Comparison of ENCODE assay signal across 24 mouse cellular contexts in the genomic region with DNA sequence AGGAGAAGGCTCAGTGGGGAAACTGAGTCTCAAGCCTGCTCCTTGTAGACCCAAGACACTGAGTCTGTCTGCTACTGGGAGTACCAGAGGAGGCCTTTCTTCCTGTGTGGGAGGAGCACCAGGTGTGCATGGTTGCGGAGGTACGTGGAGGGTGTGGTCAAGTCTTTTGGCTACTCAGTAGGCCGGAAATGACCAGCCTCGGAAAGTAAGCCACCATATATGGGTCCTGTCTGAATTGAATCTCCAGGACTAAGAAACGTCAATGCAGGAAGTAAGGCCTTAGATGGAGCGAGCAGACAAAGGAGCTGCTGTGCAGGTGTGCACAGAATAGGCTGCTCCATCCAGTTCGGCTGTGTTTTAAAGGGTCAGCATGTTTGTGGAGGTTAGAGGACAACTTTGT. TPM values are rescaled to one million over a fixed set of nuclear protein-coding genes. Genes with fewer than 3 reads are reported as not detected.
DNase-seq lines count a peak whose midpoint lies in the region; ATAC-seq and TF ChIP-seq lines count a peak whose summit lies in the region.
"Had no signal": no experiment of that assay in that cellular context is flagged by ENCODE, and none has a peak within 500 bp of the region (broad histone marks: within the 10 kb centered on the region; RNA-seq: fewer than 3 reads in every experiment).

No protein-coding gene starts in this region.

- H3K4me3 ChIP-seq in kidney, embryonic 16.5 days (ENCODE audit: low read length), result no peak overlapping the region
- no peak overlapping the region for H3K4me3 ChIP-seq in lung, embryonic 16.5 days (ENCODE audit: low read length)
- no peak overlapping the region for H3K4me3 ChIP-seq in lung, adult 2 months (replicated peaks; ENCODE audit: extremely low read depth, low read depth, low read length)
- H3K4me3 ChIP-seq in intestine, embryonic 16.5 days (ENCODE audit: low read length), result no peak overlapping the region
- H3K4me3 ChIP-seq in midbrain, embryonic 15.5 days, result no peak overlapping the region
- H3K4me3 ChIP-seq: forebrain, embryonic 13.5 days; left cerebral cortex, adult 2 months; liver, embryonic 12.5 days; neural tube, embryonic 12.5 days had no signal

- no peak for DNase-seq in kidney, adult 18-20 months
- no peak for DNase-seq in lung, adult 2 months
- DNase-seq in urinary bladder, adult 2 months (ENCODE audit: low spot score), result no peak
- DNase-seq: adrenal gland, adult 2 months; adrenal gland, postnatal 36 days; cerebellum, adult 18-20 months; cerebellum, postnatal 25 days; gastrocnemius, postnatal 10 days; heart, postnatal 14 days; liver, postnatal 0 days; midbrain, embryonic 14.5 days; right cerebral cortex, adult 18-20 months; right cerebral cortex, postnatal 4 days had no signal

- peak overlapping the region; percentile 11; the same call in 1 of the 2 replicates for H3K27ac ChIP-seq in kidney, embryonic 16.5 days (ENCODE audit: low read length)
- peak overlapping the region; percentile 29 for H3K27ac ChIP-seq in lung, embryonic 16.5 days (ENCODE audit: low read length)
- H3K27ac ChIP-seq in intestine, embryonic 16.5 days (ENCODE audit: low read length), result peak overlapping the region; percentile 30; the same call in 1 of the 2 replicates
- no peak overlapping the region for H3K27ac ChIP-seq in midbrain, embryonic 15.5 days
- H3K27ac ChIP-seq: forebrain, embryonic 13.5 days; left cerebral cortex, adult 2 months; liver, embryonic 12.5 days; neural tube, embryonic 12.5 days had no signal

- no peak overlapping the region for H3K9ac ChIP-seq in kidney, embryonic 16.5 days (replicated peaks; ENCODE audit: low read length)
- H3K9ac ChIP-seq in lung, embryonic 16.5 days (ENCODE audit: low read length), result no peak overlapping the region
- H3K9ac ChIP-seq in intestine, embryonic 16.5 days (ENCODE audit: low read depth, low read length), result no peak overlapping the region
- H3K9ac ChIP-seq in midbrain, embryonic 15.5 days, result no peak overlapping the region
- H3K9ac ChIP-seq: forebrain, embryonic 13.5 days; liver, embryonic 12.5 days; liver, postnatal 0 days; neural tube, embryonic 12.5 days had no signal

- H3K27me3 ChIP-seq in kidney, embryonic 16.5 days (ENCODE audit: insufficient read depth, low read length), result no peaks in the 10 kb centered on the region
- no peaks in the 10 kb centered on the region for H3K27me3 ChIP-seq in lung, embryonic 16.5 days (ENCODE audit: control insufficient read depth, insufficient read depth, low read depth, low read length)
- H3K27me3 ChIP-seq in intestine, embryonic 16.5 days (replicated peaks; ENCODE audit: control insufficient read depth, insufficient read depth, low read length), result no peaks in the 10 kb centered on the region
- no peaks in the 10 kb centered on the region for H3K27me3 ChIP-seq in midbrain, embryonic 15.5 days (replicated peaks)
- H3K27me3 ChIP-seq: forebrain, embryonic 13.5 days; neural tube, embryonic 12.5 days had no signal

- peaks cover 55% of the 10 kb centered on the region for H3K4me1 ChIP-seq in kidney, embryonic 16.5 days (ENCODE audit: insufficient read depth, low read length)
- H3K4me1 ChIP-seq in lung, embryonic 16.5 days (replicated peaks; ENCODE audit: control insufficient read depth, insufficient read depth, low read length), result peaks cover 48% of the 10 kb centered on the region
- H3K4me1 ChIP-seq in lung, adult 2 months (ENCODE audit: control insufficient read depth, insufficient read depth, low read length), result peaks cover 14% of the 10 kb centered on the region
- H3K4me1 ChIP-seq in intestine, embryonic 16.5 days (ENCODE audit: control insufficient read depth, insufficient read depth, low read length), result peaks cover 48% of the 10 kb centered on the region
- H3K4me1 ChIP-seq in midbrain, embryonic 15.5 days, result peaks cover 8% of the 10 kb centered on the region

- no peak for TF ChIP-seq POLR2A in lung, adult 2 months (IDR thresholded peaks at IDR 0.05; ENCODE audit: borderline replicate concordance, extremely low read depth, low read depth, low read length)

- H3K36me3 ChIP-seq in kidney, embryonic 16.5 days (ENCODE audit: insufficient read depth, low read length), result no peaks in the 10 kb centered on the region
- no peaks in the 10 kb centered on the region for H3K36me3 ChIP-seq in lung, embryonic 16.5 days (ENCODE audit: control insufficient read depth, insufficient read depth, low read length)
- no peaks in the 10 kb centered on the region for H3K36me3 ChIP-seq in intestine, embryonic 16.5 days (ENCODE audit: control insufficient read depth, insufficient read depth, low read length)
- no peaks in the 10 kb centered on the region for H3K36me3 ChIP-seq in midbrain, embryonic 15.5 days (replicated peaks)
- H3K36me3 ChIP-seq: liver, embryonic 12.5 days; neural tube, embryonic 12.5 days had no signal

- no peak overlapping the region for H3K4me2 ChIP-seq in kidney, embryonic 16.5 days (replicated peaks; ENCODE audit: low read depth, low read length)
- no peak overlapping the region for H3K4me2 ChIP-seq in lung, embryonic 16.5 days (ENCODE audit: low read depth, low read length)
- peak overlapping the region; percentile 7; the same call in 1 of the 2 replicates for H3K4me2 ChIP-seq in intestine, embryonic 16.5 days (ENCODE audit: low read depth, low read length)
- no peak overlapping the region for H3K4me2 ChIP-seq in midbrain, embryonic 15.5 days
- H3K4me2 ChIP-seq: forebrain, embryonic 13.5 days; liver, embryonic 12.5 days; neural tube, embryonic 12.5 days had no signal

- TF ChIP-seq CTCF in lung, adult 2 months (IDR thresholded peaks at IDR 0.05; ENCODE audit: insufficient read depth, low read length), result no peak

- no peak for ATAC-seq in kidney, embryonic 16.5 days (ENCODE audit: low FRiP score, low TSS enrichment)
- no peak for ATAC-seq in lung, embryonic 16.5 days (ENCODE audit: low read depth)
- ATAC-seq in intestine, embryonic 16.5 days, result no peak
- ATAC-seq in midbrain, embryonic 15.5 days (replicated peaks), result no peak
- ATAC-seq: activated CD4-positive, CD25-positive, alpha-beta regulatory T cell, adult 4 months; CD4-positive, CD25-positive, alpha-beta regulatory T cell, adult 4 months; forebrain, embryonic 13.5 days; hindbrain, embryonic 16.5 days; liver, embryonic 12.5 days; liver, postnatal 0 days had no signal

- no peaks in the 10 kb centered on the region for H3K9me3 ChIP-seq in kidney, embryonic 16.5 days (ENCODE audit: low read length)
- no peaks in the 10 kb centered on the region for H3K9me3 ChIP-seq in lung, embryonic 16.5 days (ENCODE audit: control insufficient read depth, low read length)
- H3K9me3 ChIP-seq in intestine, embryonic 16.5 days (ENCODE audit: control insufficient read depth, low read length), result no peaks in the 10 kb centered on the region
- H3K9me3 ChIP-seq in midbrain, embryonic 15.5 days, result no peaks in the 10 kb centered on the region
- H3K9me3 ChIP-seq: forebrain, embryonic 13.5 days; liver, embryonic 12.5 days; neural tube, embryonic 12.5 days had no signal

- WGBS in kidney, embryonic 16.5 days, result 84% methylated on average over 7 of the region's 7 CpGs
- 69% methylated on average over 7 of the region's 7 CpGs for whole genome bisulfite sequencing in lung, embryonic 16.5 days
- WGBS in lung, adult 2 months, result 66% methylated on average over 7 of the region's 7 CpGs
- 74% methylated on average over 7 of the region's 7 CpGs for WGBS in intestine, embryonic 16.5 days
- 92% methylated on average over 7 of the region's 7 CpGs for WGBS in midbrain, embryonic 15.5 days

RNA-seq across cellular contexts. Expression of a gene that starts 3.2 kb away (rescaled TPM):
- 54.0 and 66.8 TPM in 2 replicates for polyA plus RNA-seq in kidney, embryonic 16.5 days (2015; fragmentation: Nextera tagmentation; extraction: Ambion mirVana)
- polyA plus RNA-seq in lung, embryonic 16.5 days (2015; fragmentation: Nextera tagmentation; extraction: Ambion mirVana), result 73.5 and 76.8 TPM in 2 replicates
- 17.6 and 18.7 TPM in 2 replicates for polyA plus RNA-seq in lung, adult 2 months (2012; rRNA removed)
- polyA plus RNA-seq in intestine, embryonic 16.5 days (2015; fragmentation: Nextera tagmentation; extraction: Ambion mirVana), result 64.7 and 66.5 TPM in 2 replicates
- 137 and 189 TPM in 2 replicates for polyA plus RNA-seq in urinary bladder, adult 2 months (2012; rRNA removed)
- polyA plus RNA-seq in midbrain, embryonic 15.5 days (2015; fragmentation: Nextera tagmentation; extraction: Ambion mirVana), result 10.4 and 12.2 TPM in 2 replicates
